Mouse (Mus musculus) C2C12 (cell line): Measurements from ENCODE around the gene Pard3b.

Experiments used
- CEBPB ChIP-seq: IDR thresholded peaks from one replicate; pipeline ENCODE4 v1.6.1; 2011; ENCODE audit warnings: low read depth, mild to moderate bottlenecking, control low read depth, moderate library complexity
- CTCF ChIP-seq: IDR thresholded peaks from one replicate; pipeline ENCODE4 v1.5.1; 2011; ENCODE audit not compliant: control insufficient read depth, insufficient read depth, insufficient read length
- MYOD1 ChIP-seq: IDR thresholded peaks from one replicate; pipeline ENCODE4 v1.6.1; 2011; ENCODE audit warnings: low read depth; ENCODE audit not compliant: control insufficient read depth, insufficient read length
- MYOG ChIP-seq: IDR thresholded peaks from one replicate; pipeline ENCODE4 v1.6.1; 2011; ENCODE audit not compliant: control insufficient read depth, insufficient read length; ENCODE audit errors: extremely low read depth
- USF1 ChIP-seq: IDR thresholded peaks from one replicate; pipeline ENCODE4 v1.6.1; 2011; ENCODE audit warnings: low read depth, mild to moderate bottlenecking, control low read depth, moderate library complexity

DNA sequence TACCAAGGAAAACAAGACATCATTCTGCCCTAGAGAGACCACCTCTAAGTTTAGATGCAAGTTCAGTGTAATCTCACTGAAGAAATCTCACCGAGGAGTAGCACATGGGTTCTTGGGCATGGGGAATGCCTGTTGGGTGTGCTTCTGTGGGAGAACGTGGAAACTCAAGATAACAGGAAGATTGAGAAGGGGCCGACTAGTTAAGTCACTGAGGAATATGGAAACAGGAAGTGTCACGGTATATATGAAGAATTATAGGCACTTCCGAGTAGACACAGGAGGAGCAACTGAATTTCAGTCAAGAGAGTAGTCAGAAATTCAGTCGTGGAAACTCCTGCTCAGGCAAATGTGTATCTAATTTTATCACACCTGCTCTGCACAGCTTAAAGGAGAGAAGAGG lies 644.2 kb downstream of the Pard3b start:
- no peak for TF ChIP-seq USF1
- TF ChIP-seq CTCF: no peak
- no peak for TF ChIP-seq MYOG
- no peak for TF ChIP-seq CEBPB
- no peak for TF ChIP-seq MYOD1
